Mouse (Mus musculus): ENCODE data around the gene Actbl2. TPM values are rescaled to one million over a fixed set of nuclear protein-coding genes. Genes with fewer than 3 reads are reported as not detected.

The Actbl2 gene
- polyA plus RNA-seq, 1 experiment from 2014 or later, result 0.06 TPM

- Histone ChIP-seq H3K4me3 (replicated peaks) (no peak overlapping the region), H3K27ac (no peak overlapping the region), H3K4me2 (no peak overlapping the region)
Observed at GRCm38 (mm10) chr13:111304736-111305135, 49.9 kb downstream of the Actbl2 start.

More at GRCm38 (mm10) chr13:111304736-111305135, 49.9 kb downstream of the Actbl2 start:
- Histone ChIP-seq H3K4me1 (0 out of 2 replicates have a peak, but pooled peaks cover 2% of the 10 kb centered on the region), H3K27me3 (replicated peaks) (no peaks in the 10 kb centered on the region), H3K36me3 (no peaks in the 10 kb centered on the region), H3K9ac (no peak overlapping the region), H3K9me3 (no peaks in the 10 kb centered on the region)
- no peak for ATAC-seq (ENCODE audit: insufficient read depth, low FRiP score, low read depth)
- WGBS, result 75% methylated on average over 5 of the region's 5 CpGs

Other genes starting within 250 kb of the Actbl2 start
- 67.4 and 77.0 TPM in 2 replicates for gene Gpbp1, start 235.1 kb downstream of the Actbl2 start, polyA plus RNA-seq (2015; fragmentation: Nextera tagmentation; extraction: Ambion mirVana)

Measured in stomach, embryonic 15.5 days (tissue).